Mouse (Mus musculus): ENCODE results near the gene Megf11. TPM values are rescaled to one million over a fixed set of nuclear protein-coding genes. Genes with fewer than 3 reads are reported as not detected.

Megf11 gene
- polyA plus RNA-seq, 1 experiment from 2014 or later = 12.5 TPM

DNA sequence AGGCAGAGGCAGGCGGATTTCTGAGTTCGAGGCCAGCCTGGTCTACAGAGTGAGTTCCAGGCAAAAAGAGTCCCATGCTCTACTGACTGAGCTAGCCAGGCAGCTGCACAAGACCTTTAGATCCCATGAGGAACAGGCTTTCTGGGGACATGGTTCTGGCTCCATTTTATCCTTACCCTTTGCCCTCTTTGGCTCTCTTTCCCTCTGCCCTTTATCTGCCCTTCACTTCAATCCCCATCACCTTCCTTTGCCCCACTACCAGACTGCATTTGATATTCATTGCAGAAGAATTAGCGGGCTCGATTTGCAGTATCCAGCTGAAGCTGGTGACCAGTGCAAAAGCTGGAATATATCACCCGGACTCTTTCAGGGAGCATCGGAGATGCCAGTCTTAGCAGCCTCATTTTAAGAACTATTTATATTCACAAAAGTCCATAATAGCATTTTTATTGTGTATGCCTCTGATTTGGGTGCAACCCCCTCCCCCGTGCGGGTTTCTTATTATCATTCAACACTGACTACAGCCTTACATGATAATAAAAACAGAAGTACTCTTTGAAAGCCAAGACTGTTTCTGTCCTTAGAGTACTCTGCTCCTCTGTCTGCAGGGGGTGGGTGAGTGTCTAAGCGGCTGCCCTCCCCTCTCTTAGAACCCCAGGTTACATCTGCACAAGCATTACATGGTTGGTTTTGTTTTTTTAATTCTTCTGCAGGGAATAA lies 24.0 kb upstream of the Megf11 start:
- no peak for ATAC-seq (ENCODE audit: low FRiP score, low read depth)
- no peak overlapping the region for H3K27ac ChIP-seq
- 84% methylated on average over 9 of the region's 9 CpGs for WGBS

DNA sequence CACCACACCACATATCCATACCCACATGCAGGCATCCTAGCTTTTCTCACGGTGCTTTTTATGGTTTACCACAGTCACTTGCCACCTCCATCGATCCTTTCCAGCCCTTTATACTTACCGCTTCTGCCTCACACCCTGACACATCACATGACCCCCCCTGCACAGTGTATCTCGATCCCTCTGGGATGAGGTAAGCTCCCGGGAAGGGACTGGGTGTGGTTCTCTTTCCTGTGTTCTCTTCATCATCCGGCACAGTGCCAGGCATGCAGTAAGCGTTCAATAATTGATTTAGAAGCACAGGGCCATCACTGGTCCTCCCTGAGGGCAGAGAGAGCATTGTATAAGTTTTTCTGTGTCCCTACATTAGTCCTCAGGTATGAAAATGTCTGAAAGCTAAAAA lies 15.6 kb upstream of the Megf11 start:
- 72% methylated on average over 7 of the region's 7 CpGs for WGBS
- Histone ChIP-seq H3K4me3 (no peak overlapping the region), H3K9me3 (no peaks in the 10 kb centered on the region), H3K27me3 (replicated peaks) (no peaks in the 10 kb centered on the region), H3K36me3 (no peaks in the 10 kb centered on the region), H3K4me1 (peaks cover 8% of the 10 kb centered on the region), H3K9ac (no peak overlapping the region), H3K27ac (no peak overlapping the region), H3K4me2 (replicated peaks) (no peak overlapping the region)
- no peak for ATAC-seq (ENCODE audit: low FRiP score, low read depth)

More for the DNA sequence above, 24.0 kb upstream of the Megf11 start:
- Histone ChIP-seq H3K9me3 (no peaks in the 10 kb centered on the region), H3K36me3 (no peaks in the 10 kb centered on the region), H3K4me1 (no peaks in the 10 kb centered on the region; the same call in 1 of the 2 replicates), H3K9ac (no peak overlapping the region), H3K27me3 (replicated peaks) (no peaks in the 10 kb centered on the region), H3K4me3 (no peak overlapping the region), H3K4me2 (replicated peaks) (no peak overlapping the region)

DNA sequence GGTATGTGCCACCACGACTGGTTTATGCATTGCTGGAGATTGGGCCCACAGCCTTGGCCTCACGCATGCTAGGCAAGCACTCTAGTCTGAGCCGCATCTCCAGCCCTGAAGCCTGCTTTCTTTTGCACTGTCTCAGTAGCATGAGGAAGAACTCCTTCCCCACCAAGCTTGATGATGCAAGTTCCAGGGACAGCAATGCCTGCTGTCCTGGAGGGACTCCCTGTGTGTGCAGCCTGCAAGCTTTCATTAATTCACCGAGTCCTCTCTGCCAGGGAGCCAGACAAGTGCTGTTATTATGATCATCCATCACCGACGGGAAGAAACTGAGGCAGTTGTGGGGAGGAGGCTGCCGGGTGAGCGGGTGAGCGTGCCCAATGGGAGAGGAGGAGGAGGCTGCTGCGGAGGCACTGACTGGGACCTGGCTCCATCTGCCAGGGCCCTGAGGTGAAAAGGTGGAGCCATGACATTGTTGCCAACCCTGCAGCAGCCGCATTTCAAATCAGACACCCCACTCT lies 14.1 kb upstream of the Megf11 start:
- no peak overlapping the region for H3K9ac ChIP-seq
- no peaks in the 10 kb centered on the region for H3K27me3 ChIP-seq (replicated peaks)
- 0 out of 2 replicates have a peak overlapping the region, but pooled peaks have one; percentile 5 for H3K4me2 ChIP-seq (replicated peaks)
- 0 out of 2 replicates have a peak overlapping the region, but pooled peaks have one; percentile 6 for H3K27ac ChIP-seq
- H3K36me3 ChIP-seq = no peaks in the 10 kb centered on the region
- no peak overlapping the region for H3K4me3 ChIP-seq
- no peak for ATAC-seq (ENCODE audit: low FRiP score, low read depth)
- 32% methylated on average over 11 of the region's 11 CpGs for WGBS
- peaks cover 8% of the 10 kb centered on the region; the same call in 1 of the 2 replicates for H3K4me1 ChIP-seq
- no peaks in the 10 kb centered on the region for H3K9me3 ChIP-seq

GRCm38 (mm10) chr9:64376380-64376779 lies 9.0 kb upstream of the Megf11 start:
- Histone ChIP-seq H3K9ac (no peak overlapping the region), H3K4me3 (no peak overlapping the region), H3K9me3 (peaks cover 4% of the 10 kb centered on the region; the same call in 1 of the 2 replicates)

GRCm38 (mm10) chr9:64383021-64383788 lies 2.2 kb upstream of the Megf11 start:
- Histone ChIP-seq H3K27ac (no peak overlapping the region), H3K9ac (no peak overlapping the region), H3K4me3 (no peak overlapping the region), H3K27me3 (replicated peaks) (peaks cover 40% of the 10 kb centered on the region), H3K9me3 (peaks cover 4% of the 10 kb centered on the region; the same call in 1 of the 2 replicates), H3K36me3 (no peaks in the 10 kb centered on the region), H3K4me1 (peaks cover 22% of the 10 kb centered on the region), H3K4me2 (replicated peaks) (no peak overlapping the region)
- 51% methylated on average over 10 of the region's 10 CpGs for WGBS
- no peak for ATAC-seq (ENCODE audit: low FRiP score, low read depth)

More at GRCm38 (mm10) chr9:64376380-64376779, 9.0 kb upstream of the Megf11 start:
- Histone ChIP-seq H3K4me2 (replicated peaks) (no peak overlapping the region), H3K27ac (no peak overlapping the region), H3K27me3 (replicated peaks) (no peaks in the 10 kb centered on the region), H3K4me1 (peaks cover 4% of the 10 kb centered on the region; the same call in 1 of the 2 replicates), H3K36me3 (no peaks in the 10 kb centered on the region)
- ATAC-seq (ENCODE audit: low FRiP score, low read depth) = no peak
- WGBS = 91% methylated on average over 2 of the region's 2 CpGs

- no peak for ATAC-seq (ENCODE audit: low FRiP score, low read depth)
- H3K9ac ChIP-seq = peak overlapping the region; percentile 58
- peaks cover 46% of the 10 kb centered on the region for H3K27me3 ChIP-seq (replicated peaks)
- peak overlapping the region; percentile 78 for H3K4me2 ChIP-seq (replicated peaks)
- peaks cover 22% of the 10 kb centered on the region for H3K4me1 ChIP-seq
- no peaks in the 10 kb centered on the region for H3K36me3 ChIP-seq
- no peak overlapping the region for H3K27ac ChIP-seq
- peak overlapping the region; percentile 45 for H3K4me3 ChIP-seq
- 1% methylated on average over 45 of the region's 45 CpGs for WGBS
- H3K9me3 ChIP-seq = no peaks in the 10 kb centered on the region
Observed at GRCm38 (mm10) chr9:64386466-64387211, 1.2 kb downstream of the Megf11 start.

GRCm38 (mm10) chr9:64389576-64390292 lies 4.3 kb downstream of the Megf11 start:
- Histone ChIP-seq H3K9me3 (no peaks in the 10 kb centered on the region), H3K27ac (no peak overlapping the region), H3K4me3 (no peak overlapping the region), H3K36me3 (no peaks in the 10 kb centered on the region), H3K4me2 (replicated peaks) (no peak overlapping the region), H3K27me3 (replicated peaks) (peaks cover 34% of the 10 kb centered on the region), H3K4me1 (peaks cover 20% of the 10 kb centered on the region), H3K9ac (no peak overlapping the region)
- ATAC-seq (ENCODE audit: low FRiP score, low read depth) = no peak
- WGBS = 67% methylated on average over 7 of the region's 7 CpGs

DNA sequence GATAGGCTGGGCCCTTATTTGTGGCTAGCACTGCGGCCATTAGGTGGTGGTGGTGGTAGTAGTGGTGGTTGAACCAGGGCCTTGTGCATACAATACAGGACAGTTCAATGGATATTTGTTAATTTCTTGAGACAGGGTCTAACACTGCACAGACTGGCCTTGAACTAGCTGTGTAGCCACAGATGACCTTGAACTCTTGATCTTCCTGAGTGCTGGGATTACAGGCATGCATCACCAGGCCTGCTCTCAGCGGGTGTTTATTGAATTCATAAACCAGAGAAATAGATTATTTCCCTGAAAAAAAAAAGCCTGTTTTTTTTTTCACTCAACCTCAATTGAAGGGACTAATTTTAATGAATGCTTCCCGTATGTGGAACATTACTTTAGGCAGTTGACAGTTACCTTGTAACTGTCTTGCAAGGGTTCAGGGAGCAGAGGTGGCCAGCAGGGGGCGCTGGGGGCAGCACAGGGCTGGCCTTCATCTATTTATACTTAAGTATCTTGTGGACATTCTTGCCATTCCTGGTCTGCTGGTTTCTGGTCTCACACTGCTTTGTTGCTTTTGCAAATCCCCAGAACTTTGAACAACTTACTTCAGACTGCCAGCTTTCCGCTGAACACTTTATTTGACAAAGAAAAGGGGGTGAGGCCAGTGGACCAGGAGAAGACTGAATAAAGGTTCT lies 8.6 kb downstream of the Megf11 start:
- H3K27ac ChIP-seq = no peak overlapping the region
- H3K4me1 ChIP-seq = peaks cover 6% of the 10 kb centered on the region
- H3K4me2 ChIP-seq (replicated peaks) = no peak overlapping the region
- WGBS = 50% methylated on average over 5 of the region's 5 CpGs
- no peaks in the 10 kb centered on the region for H3K36me3 ChIP-seq
- no peak overlapping the region for H3K4me3 ChIP-seq
- no peaks in the 10 kb centered on the region for H3K9me3 ChIP-seq
- H3K27me3 ChIP-seq (replicated peaks) = no peaks in the 10 kb centered on the region
- ATAC-seq (ENCODE audit: low FRiP score, low read depth) = no peak
- H3K9ac ChIP-seq = no peak overlapping the region

DNA sequence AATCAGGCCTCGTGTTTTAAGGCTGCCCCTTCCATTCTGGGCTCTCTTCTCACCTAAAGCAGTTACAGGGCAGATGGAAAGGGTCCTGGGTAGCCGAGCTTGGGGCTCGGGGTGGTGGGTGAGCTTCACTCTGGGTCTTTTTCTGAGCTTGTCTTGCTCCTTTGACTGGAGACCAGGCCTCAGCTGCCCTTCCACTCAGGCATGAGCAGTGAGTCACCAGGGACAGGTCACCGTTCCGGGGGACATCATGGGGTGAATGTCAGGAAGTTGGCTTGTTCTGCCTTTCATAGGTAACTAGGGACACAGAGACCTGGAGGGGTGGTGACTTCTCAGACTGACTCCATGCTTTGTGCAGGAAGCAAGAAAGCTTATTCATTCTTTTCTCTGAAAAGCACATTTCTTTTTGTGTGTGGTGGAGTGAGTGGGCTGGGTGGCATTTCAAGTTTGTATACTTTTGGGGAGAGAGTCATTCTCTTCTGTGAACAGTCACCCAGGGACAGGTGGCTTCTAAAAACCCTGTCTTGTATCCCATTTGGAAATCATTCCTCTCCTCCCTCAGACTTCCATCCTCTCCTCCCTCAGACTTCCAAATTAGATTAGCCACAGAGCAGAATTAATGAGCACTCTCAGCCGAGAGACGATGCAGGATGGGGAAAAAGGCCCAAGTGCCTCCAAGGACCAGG lies 10.0 kb downstream of the Megf11 start:
- Histone ChIP-seq H3K9me3 (no peaks in the 10 kb centered on the region), H3K36me3 (no peaks in the 10 kb centered on the region), H3K9ac (no peak overlapping the region), H3K27ac (no peak overlapping the region), H3K4me1 (peaks cover 13% of the 10 kb centered on the region), H3K4me2 (replicated peaks) (no peak overlapping the region), H3K4me3 (no peak overlapping the region), H3K27me3 (replicated peaks) (no peaks in the 10 kb centered on the region)
- WGBS = 66% methylated on average over 7 of the region's 7 CpGs
- ATAC-seq (ENCODE audit: low FRiP score, low read depth) = no peak

DNA sequence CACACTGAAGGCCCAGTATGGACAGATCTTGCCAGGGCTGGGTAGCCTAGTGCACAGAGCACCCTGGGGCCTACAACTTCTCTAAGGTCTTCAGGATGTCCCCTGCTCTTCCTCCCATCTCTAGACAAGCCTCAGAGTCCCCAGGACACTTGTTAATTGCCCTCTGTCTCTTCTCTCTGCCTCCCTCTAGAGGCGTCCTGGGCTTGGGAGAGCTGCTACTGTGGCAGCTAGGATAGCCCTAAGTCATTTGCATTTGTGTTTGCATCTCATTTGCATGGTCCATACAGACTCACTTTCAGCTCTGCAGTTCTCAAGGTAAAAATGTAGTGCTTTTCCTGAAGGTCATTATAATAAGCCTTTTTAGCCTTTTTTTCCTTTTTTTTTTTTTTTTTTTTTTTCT lies 11.7 kb downstream of the Megf11 start:
- Histone ChIP-seq H3K4me2 (replicated peaks) (no peak overlapping the region), H3K4me3 (no peak overlapping the region), H3K27ac (no peak overlapping the region), H3K9me3 (no peaks in the 10 kb centered on the region), H3K36me3 (no peaks in the 10 kb centered on the region), H3K9ac (no peak overlapping the region), H3K4me1 (peaks cover 18% of the 10 kb centered on the region), H3K27me3 (replicated peaks) (no peaks in the 10 kb centered on the region)
- ATAC-seq (ENCODE audit: low FRiP score, low read depth) = no peak
- WGBS = 14% methylated on average over 1 of the region's 1 CpGs

GRCm38 (mm10) chr9:64399121-64399520 lies 13.7 kb downstream of the Megf11 start:
- Histone ChIP-seq H3K4me2 (replicated peaks) (no peak overlapping the region), H3K27me3 (replicated peaks) (no peaks in the 10 kb centered on the region), H3K4me1 (peaks cover 18% of the 10 kb centered on the region), H3K27ac (no peak overlapping the region), H3K4me3 (no peak overlapping the region), H3K9ac (no peak overlapping the region), H3K36me3 (no peaks in the 10 kb centered on the region), H3K9me3 (no peaks in the 10 kb centered on the region)
- WGBS = 70% methylated on average over 8 of the region's 8 CpGs
- ATAC-seq (ENCODE audit: low FRiP score, low read depth) = no peak

Measured in neural tube, embryonic 12.5 days (tissue).